Mouse (Mus musculus) cerebellum, adult 11-12 months (tissue): ENCODE measurements at regions not wholly inside any gene's neighbourhood (a gene's known extent, or its start where the extent isn't known, plus 50 kb on each side); places are given as distances from the start of the nearest gene placed in this dataset.
"Not testable (repeated sequence)": the region's sequence is repeated elsewhere in the genome, so short reads cannot be mapped to it uniquely, and the experiment has no call there.

Experiments
- DNase-seq: peaks from one replicate; pipeline ENCODE4 v3.0.0; 2022

- DNase-seq = no peak
Measured at GRCm38 (mm10) chr1:18058211-18058971, 87.3 kb downstream of the Crisp4 start.

GRCm38 (mm10) chr1:18057646-18058210 lies 88.0 kb downstream of the Crisp4 start:
- no peak for DNase-seq

GRCm38 (mm10) chr1:18057003-18057402 lies 88.7 kb downstream of the Crisp4 start:
- not testable (repeated sequence) for DNase-seq

- DNase-seq = no peak
Measured at GRCm38 (mm10) chr1:18030226-18030625, 115.5 kb downstream of the Crisp4 start.

- not testable (repeated sequence) for DNase-seq
Measured at GRCm38 (mm10) chr1:18012941-18013340, 132.8 kb downstream of the Crisp4 start.

- DNase-seq = no peak
Measured at GRCm38 (mm10) chr1:17980604-17981003, 165.1 kb downstream of the Crisp4 start.

GRCm38 (mm10) chr1:17978086-17978485 lies 167.6 kb downstream of the Crisp4 start:
- DNase-seq = no peak

- DNase-seq = peak; percentile 2
Measured at GRCm38 (mm10) chr1:17956881-17957280, 188.8 kb downstream of the Crisp4 start.

- DNase-seq = not testable (repeated sequence)
Measured at GRCm38 (mm10) chr1:17932108-17932810, 213.4 kb downstream of the Crisp4 start.
